Mouse (Mus musculus) common myeloid progenitor, adult 5-6 weeks (primary cell): ENCODE measurements around the gene Pde6h. TPM values are rescaled to one million over a fixed set of nuclear protein-coding genes. Genes with fewer than 3 reads are reported as not detected.

ENCODE experiments used
- ATAC-seq: replicated peaks from 2 replicates; pipeline ENCODE4 v1.8.0; 2016; ENCODE audit warnings: low read depth, mild to moderate bottlenecking, moderate TSS enrichment, inconsistent platforms; ENCODE audit not compliant: poor library complexity, severe bottlenecking
- total RNA-seq: library from RNA; stranded (forward); fragments of 200-1000, 187-1606 nt; gene quantifications from 2 replicates; pipeline ENCODE4 v1.2.3, GENCODE M21; 2017

Pde6h gene
- total RNA-seq, 1 experiment from 2014 or later: not detected

- ATAC-seq: no peak
Observed at GRCm38 (mm10) chr6:137001267-137002168, 77.9 kb downstream of the Pde6h start.

DNA sequence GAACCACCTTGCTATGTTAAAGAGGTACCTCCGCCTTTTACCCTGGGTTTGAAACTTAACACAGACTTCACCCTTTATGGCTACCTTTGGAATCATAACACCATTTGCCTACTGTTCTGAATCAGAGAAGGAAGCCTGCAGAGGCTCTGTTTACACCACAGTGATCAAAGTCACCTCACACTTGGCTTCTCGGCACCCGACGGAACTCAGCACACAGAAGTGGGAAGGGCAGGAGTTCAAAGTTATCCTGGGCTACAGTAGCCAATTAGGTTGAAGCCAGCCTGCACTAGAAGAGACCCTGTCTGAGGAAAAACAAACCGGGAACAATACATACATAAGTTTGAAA lies 78.5 kb downstream of the Pde6h start:
- no peak for ATAC-seq

DNA sequence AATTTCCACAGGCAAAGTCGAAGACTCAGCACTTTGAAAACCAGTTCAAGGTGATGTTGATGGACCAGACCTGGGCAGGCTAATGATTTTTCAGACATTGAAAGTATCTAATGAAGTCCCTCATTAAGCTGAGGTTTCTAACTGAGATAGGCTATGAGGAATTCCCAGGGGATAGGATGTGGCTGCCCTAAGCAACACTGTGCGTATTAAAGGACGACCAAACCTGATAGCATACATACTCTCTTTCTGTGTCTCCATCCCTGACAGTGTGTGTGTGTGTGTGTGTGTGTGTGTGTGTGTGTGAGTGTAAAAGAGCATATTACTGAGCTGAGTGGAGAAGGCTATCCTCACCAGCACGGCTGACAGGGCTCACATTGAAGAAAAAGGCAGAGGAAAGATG lies 80.7 kb downstream of the Pde6h start:
- no peak for ATAC-seq

DNA sequence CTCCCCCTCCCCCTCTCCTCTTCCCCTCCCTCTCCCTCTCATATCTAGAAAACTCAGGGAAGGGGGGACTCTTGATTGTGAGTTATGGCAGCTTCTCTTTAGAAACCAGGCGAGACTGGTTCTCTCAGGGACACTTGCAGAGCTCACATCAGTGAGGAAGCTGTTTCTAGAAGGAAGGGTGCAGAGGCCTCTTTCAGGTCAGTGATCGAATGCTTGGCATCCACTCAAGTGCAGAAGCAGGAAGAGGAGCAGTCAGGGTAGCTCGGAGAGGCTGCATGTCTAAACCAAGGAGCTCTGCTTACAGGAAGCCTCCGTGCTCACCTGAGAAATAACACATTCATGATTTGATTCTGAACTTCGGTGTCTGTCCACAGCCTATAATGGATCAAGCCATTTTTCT lies 87.6 kb downstream of the Pde6h start:
- ATAC-seq: 0 out of 2 replicates have a peak, but pooled peaks have one; percentile 25

- no peak for ATAC-seq
Observed at GRCm38 (mm10) chr6:137014346-137014745, 90.7 kb downstream of the Pde6h start.

GRCm38 (mm10) chr6:137017216-137017973 lies 93.8 kb downstream of the Pde6h start:
- peak; percentile 32; the same call in 1 of the 2 replicates for ATAC-seq

Other genes starting within 250 kb of the Pde6h start
- 0.37 TPM in 1 of 2 replicates, not detected in the other for gene Gucy2c, start 142.1 kb upstream of the Pde6h start, total RNA-seq
- 32.2 and 34.4 TPM in 2 replicates for gene Hist4h4, start 119.4 kb upstream of the Pde6h start, total RNA-seq
- 36.6 and 48.8 TPM in 2 replicates for gene H2afj, start 115.6 kb upstream of the Pde6h start, total RNA-seq
- gene BC049715, start 96.2 kb upstream of the Pde6h start, total RNA-seq: 1.5 and 3.2 TPM in 2 replicates
- gene Wbp11, start 95.6 kb upstream of the Pde6h start, total RNA-seq: 54.6 and 101 TPM in 2 replicates
- 0.82 TPM in 1 of 2 replicates, not detected in the other for gene Smco3, start 88.4 kb upstream of the Pde6h start, total RNA-seq
- 11.3 and 14.2 TPM in 2 replicates for gene Art4, start 66.1 kb upstream of the Pde6h start, total RNA-seq
- not detected in 2 replicates for gene Mgp, start 48.0 kb upstream of the Pde6h start, total RNA-seq
- 0.32 TPM in 1 of 2 replicates, not detected in the other for gene Erp27, start 1.7 kb upstream of the Pde6h start, total RNA-seq
- gene Arhgdib, start 18.1 kb downstream of the Pde6h start, total RNA-seq: 551 and 575 TPM in 2 replicates
- gene Rerg, start 246.7 kb downstream of the Pde6h start, total RNA-seq: not detected in 2 replicates